Mouse (Mus musculus) gastrocnemius, postnatal 10 days (tissue): ENCODE data around the gene Pold4. TPM values are rescaled to one million over a fixed set of nuclear protein-coding genes. Genes with fewer than 3 reads are reported as not detected.

Source experiments
- DNase-seq: peaks from one replicate; pipeline ENCODE4 v3.0.0; 2021; ENCODE audit warnings: mixed read lengths
- long read RNA-seq, 2 experiments: library from polyadenylated mRNA; stranded (forward); transcript quantifications; one replicate each; pipeline ENCODE4 v2.0.0; 2021
- total RNA-seq, 2 experiments: library from RNA; stranded (reverse); gene quantifications; 2 replicates each; pipeline ENCODE4 v1.2.3; 2021

The Pold4 gene
- 10 to 100 TPM; 26.1 to 31.9 TPM for total RNA-seq
- long read RNA-seq, experiment 1, partial matches to known transcripts = 1 of 9 reads
- long read RNA-seq, experiment 1, other reads (novel, unspliced or antisense) = 1 of 9 reads
- long read RNA-seq, experiment 2, transcript Pold4-201 (4 exons, 913 nt) = major isoform, 5 of 11 reads
- long read RNA-seq, experiment 2, partial matches to known transcripts = 0 of 11 reads
- long read RNA-seq, experiment 2, other reads (novel, unspliced or antisense) = 4 of 11 reads

DNA sequence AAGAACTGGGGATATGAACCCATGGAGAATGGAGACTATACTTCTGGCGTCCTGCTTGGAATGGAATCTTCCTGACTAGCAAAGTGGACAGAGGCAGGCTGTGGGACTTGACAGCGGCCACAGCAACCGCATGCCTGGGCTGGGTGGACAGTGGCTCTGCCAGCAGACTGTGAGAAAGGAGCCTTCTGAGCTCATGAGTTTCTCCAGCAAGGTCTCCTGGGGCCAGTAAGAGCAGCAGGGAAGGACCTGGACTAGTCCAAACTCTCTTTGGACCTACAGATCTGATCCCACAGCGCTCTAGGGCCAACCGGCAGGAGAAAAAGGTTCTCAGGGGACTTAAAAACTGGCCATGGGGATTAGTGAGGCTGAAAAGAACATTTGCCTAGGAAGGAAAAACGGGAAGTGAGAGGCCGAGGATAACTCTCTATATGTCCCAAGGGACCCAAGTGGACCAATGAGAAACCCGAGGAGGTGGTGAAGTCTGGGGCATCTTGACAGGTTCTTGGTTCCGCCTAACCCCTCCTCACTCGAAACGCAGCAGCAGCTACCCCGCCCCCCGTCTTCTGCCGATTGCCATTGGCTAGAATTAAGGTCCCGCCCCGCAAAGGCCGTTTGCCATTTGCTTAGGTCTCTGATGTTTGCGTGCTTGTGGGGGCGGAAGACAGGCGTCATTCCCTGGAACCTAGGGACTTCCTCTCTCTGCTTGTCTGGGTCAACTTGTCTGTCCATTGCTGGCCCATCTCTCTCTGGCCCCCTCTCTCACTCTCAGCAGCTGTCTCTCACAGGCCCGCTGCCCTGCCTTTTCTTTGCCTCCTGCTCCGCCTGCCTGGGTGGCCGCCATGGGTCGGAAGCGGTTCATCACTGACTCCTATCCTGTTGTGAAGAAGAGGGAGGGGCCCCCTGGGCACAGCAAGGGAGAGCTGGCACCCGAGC lies at the start of gene Pold4:
Gene Pold4 (plus strand): TSS at position 647 of the 933 bp plus-strand sequence.
- DNase-seq = peak; percentile 96

DNA sequence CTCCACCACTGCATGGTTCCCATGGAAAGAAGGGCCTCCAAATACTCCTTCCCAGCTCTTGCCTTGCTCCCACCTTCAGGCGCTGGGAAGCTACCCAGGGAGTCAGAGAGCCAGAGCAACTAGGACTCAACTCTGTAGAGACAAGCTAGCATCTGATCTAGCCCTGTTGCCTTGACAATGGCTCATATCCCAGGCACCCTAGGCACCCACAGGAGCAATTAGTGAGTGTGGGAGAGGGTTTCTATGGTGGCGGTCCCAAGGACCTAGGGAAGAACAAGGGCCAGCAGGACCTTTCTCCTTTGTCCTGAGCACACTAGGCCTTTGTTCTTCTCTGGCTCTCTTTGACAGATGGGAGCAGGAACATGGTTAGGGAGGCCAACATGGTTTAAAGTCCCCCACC lies 48.0 kb upstream of the Pold4 start:
- no peak for DNase-seq

DNA sequence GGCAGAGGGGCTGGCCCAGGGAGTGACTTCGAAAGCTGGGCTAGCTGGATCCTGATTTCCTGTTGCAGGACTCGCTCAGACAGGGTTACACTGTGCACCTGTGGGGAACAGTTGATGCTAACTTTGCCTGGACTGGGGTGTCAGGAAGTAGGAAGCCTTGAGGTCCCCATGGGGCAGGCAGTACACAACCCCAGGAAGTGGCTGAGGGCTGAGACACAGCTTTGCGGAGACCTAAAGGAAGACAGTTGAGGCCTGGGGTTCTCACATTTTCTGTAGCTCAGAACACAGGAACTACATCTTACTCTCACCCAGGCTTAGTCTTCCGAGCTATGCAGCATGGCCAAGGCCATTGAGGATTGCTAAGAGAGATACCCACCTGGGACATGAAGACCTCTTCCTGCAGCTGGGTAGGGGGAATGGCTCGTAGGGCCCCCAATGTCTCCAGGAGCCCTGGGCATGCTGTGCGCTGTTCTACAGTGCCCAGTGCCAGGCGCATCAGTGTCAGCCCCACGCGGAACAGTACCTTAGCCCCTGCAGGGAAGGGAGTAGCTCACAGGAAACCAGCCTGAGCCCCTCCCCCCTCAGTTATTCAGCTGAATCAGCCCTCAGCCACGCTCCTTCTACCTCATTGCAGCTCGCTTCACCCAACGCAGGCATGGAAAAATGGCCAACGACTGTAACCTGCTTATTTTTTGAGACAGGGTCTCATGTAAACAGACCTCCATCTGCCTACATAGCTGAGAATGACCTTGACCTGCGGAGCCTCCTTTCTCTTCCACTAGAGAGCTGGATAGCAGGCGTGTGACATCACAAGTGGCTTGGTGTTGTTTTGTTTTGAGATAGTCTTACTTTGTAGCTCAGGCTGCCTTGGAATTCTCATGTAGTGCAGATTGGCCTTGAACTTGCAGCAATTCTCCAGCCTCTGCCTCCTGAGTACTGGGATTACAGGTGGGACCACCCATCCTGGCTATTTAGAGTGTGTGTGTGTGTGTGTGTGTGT lies 46.4 kb upstream of the Pold4 start:
- DNase-seq = no peak

DNA sequence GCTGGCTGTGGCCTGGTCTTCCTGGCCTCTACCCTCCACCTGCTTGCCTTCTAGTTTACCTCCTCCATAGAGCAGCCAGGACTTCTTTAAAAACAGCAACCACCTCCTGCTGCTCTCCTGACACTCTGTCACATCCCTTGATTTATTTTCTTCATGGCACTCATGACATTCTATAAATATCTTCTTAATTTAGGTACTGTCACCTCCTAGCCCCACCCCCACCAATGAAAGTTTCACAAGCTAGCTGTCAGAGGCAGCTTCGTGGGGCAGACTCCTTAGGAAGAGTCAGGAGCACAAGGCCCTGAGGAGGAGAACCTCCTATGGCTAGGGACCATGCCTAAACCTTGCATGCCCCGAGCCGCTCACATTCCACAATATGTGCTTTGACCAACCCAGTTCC lies 44.4 kb upstream of the Pold4 start:
- DNase-seq = no peak

DNA sequence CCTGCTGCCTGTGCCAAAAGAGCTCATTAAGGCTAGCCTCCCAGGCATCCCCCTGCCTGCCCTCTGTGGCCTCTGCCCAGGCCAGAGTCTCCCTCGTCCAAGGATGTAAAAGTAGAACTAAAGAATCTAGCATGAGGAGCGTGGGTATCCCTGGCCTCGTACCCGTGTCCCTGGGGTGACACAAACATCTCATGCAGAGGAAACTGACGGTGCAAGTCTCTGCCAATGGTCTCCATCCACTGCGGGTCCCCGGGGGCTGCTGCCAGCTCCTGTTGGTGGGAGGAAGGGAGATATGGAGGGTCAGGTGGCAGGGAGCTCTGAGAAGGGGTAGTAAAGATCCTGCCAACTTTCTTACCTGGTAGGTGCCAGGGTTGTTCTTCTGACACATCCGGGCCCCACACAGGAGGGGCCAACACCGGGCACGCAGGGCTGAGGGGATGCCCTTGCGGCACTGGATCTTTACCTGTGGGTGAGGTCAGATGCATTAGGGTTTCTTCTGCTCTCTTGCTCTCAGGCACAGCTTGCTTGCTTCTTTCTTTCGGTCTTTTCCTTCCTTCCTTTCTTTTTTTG lies 42.6 kb upstream of the Pold4 start:
- no peak for DNase-seq

DNA sequence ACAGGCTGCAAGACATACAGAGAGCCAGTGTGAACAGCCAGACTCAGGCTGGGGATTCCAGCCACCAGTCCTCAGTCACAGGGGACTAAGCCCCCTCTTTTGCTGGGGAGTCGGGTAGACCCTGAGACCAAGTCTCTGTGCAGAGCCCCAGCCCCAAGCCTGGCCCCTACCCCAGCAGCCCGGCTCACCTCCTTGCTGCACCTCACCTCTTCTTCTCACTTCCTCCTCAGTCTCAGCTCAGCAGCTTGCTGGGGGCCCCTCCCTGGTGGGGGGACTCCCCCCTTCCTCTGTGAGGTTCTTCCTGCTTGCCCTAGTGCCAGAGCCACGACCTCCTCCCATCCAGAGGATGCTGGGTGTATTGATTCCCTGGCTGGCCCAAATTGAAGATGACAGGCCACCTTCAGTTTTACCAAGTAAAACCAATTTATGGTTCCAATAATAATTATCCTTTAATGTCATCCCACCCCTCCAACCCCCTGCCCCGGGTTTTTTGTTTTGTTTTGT lies 40.8 kb upstream of the Pold4 start, which contains the start of gene Tbc1d10c:
Gene Tbc1d10c (minus strand): TSS at position 454 of the 504 bp plus-strand sequence.
- no peak for DNase-seq

DNA sequence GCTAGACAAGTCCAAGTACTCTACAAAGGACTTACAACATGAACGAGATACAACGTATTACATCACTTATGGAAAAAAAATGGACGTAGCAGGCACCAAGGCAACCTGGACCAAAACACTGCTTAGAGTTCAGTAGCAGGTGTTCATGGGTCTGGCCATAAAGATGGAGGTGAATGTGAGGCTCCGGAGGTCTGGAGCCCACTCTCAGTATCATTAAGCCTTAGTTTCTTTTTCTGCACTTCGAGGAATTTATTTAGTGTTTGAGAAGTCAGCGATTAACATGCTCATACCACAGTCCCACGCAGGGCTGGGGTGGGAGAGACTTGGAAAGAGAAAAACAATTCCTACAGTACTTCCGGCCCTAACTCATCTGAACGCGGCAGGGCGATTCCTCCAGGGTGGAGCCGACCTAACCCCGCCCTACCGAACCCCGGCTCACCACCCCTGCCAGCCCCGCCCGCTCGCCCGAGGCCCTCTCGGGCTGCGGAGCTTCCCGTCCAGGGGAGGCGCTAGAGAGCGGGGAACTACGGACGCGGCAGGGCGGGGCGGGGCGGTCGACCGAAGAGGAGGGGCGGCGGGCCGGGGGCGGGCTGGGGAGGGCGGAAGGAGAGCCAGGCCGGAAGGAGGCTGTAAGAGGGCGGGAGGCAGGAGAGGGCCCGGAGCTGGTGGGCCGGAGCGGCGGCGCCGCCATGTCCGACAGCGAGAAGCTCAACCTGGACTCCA lies 40.0 kb upstream of the Pold4 start, which contains the start of gene Ppp1ca:
Gene Ppp1ca (plus strand): TSS at position 538 of the 723 bp plus-strand sequence.
- DNase-seq = peak; percentile 99

DNA sequence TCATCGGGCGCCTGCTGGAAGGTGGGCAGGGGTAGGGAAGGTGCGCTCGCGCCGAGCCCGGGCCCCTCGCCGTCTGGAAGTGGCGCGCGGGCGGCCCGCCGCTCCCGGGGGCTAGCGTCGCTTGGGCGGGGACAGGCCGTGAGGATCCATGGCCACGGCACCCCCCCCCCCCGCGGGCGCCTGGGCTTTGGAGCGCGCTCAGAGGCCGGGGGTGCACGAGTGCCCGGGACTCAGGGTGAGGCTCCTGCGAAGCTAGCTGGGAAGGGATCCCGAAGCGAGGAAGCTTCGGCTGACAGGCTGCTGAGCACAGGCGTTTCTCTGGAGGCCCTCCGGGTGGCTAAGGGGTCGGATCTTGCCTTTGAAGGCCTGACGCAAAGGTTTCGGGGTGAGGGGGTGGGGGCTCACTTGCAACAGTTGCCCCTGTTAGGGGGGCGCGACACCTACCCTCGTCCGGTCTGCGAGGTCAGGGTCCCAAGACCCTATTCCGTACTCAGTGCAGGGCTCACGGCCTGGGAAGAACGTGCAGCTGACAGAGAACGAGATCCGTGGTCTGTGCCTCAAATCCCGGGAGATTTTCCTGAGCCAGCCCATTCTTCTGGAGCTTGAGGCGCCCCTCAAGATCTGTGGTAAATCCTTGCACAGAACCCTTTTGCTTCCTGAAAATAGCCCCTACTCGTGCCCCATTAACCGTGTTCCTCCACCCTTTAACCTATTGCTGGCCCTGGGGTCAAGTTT lies 39.3 kb upstream of the Pold4 start:
- DNase-seq = no peak

DNA sequence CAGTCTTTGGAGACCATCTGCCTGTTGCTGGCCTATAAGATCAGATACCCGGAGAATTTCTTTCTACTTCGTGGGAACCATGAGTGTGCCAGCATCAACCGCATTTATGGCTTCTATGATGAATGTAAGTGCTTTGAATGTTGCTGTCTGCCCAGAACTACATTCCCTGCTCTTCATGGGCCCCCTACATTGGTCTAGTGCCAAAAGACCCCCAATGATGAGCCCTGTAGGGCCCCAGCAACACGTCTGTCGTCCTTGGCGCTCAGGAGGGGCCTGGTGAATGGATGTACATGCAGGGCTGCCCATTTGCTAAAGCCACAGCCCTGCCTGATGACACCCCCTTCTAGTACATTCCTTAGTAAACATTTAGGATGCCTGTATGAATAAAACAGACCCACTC lies 38.6 kb upstream of the Pold4 start:
- no peak for DNase-seq

DNA sequence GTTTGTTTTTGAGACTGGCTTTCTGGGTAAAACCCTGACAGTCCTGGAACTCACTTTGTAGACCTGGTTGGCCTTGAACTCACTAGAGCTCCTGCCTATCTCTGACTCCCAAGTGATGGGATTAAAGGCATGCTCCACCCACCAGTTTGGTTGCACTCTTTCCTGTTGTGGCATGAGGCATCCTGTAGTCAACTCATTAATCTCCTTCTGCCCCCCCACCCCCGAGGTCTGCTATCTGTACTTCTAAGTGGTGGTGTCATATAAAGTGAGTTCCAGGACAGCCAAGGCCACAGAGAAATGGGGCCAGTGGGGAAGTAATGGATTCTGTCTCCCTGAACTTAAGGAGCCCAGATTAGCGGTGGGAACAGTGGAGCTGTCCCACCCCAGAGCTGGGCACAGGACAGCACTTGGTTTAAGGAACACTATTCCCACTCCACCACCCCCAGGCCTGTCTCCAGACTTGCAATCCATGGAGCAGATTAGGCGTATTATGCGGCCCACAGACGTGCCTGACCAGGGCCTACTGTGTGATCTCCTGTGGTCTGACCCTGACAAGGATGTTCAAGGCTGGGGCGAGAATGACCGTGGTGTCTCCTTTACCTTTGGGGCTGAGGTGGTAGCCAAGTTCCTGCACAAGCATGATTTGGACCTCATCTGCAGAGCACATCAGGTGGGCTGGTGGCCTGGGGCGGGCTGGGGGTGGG lies 37.5 kb upstream of the Pold4 start:
- DNase-seq = no peak

DNA sequence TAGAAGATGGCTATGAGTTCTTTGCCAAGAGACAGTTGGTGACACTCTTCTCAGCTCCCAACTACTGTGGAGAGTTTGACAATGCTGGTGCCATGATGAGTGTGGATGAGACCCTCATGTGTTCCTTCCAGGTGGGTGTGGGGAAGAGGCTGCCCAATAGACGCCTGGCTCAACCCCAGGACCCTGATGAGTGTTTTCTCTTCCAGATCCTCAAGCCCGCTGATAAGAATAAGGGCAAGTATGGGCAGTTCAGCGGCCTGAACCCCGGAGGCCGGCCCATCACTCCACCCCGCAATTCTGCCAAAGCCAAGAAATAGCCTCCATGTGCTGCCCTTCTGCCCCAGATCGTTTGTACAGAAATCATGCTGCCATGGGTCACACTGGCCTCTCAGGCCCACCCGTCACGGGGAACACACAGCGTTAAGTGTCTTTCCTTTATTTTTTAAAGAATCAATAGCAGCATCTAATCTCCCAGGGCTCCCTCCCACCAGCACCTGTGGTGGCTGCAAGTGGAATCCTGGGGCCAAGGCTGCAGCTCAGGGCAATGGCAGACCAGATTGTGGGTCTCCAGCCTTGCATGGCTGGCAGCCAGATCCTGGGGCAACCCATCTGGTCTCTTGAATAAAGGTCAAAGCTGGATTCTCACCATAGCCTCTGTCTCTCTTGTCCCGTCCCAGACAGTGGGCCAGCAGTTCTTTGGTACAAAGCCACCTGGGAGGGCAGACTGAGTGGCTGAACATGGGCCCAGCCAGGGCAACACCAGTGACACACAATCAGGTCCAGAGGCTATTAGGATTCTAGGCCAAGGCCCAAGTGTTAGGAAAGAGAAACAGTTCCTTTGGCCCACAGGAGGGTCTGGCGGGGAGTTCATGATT lies 36.7 kb upstream of the Pold4 start:
- no peak for DNase-seq

DNA sequence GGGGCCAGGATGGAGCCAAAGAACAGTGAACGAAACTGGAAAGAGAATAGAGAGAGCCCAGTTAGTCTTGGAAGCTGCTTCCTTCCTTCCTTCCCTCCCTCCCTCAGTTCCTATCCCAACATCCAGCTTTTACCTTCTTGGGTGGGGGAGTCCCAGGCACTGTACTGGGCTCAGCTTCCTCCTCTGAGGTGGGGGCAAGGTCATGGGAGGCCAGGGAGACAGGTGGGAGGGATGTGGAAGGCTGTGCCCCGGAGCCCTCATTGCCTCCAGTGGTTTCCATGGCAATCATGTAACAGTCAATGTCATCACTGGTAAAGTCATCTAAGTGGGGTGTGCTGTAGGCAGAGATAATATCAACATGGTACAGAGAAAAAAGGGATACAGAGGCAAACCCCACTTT lies 35.7 kb upstream of the Pold4 start:
- no peak for DNase-seq

DNA sequence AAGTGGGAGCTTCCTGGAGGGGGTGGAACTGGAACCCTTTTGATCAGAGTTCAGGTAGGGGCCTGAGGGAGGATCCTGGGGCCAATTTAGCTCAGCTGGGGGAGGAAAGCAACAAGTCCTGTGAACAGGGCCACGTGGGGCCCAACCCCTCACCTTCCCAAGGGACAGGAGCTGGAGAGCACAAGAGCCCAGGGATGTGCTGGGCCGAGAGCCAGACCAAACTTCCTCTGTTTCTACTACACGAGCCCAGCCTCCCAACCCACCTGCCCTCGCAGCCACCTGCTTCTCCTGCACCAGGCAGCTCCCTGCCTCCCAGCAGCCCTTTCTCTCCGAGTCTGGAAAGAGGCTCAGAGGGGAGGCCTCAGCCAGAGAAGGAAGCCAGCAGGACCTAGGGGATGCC lies 35.2 kb upstream of the Pold4 start:
- no peak for DNase-seq

DNA sequence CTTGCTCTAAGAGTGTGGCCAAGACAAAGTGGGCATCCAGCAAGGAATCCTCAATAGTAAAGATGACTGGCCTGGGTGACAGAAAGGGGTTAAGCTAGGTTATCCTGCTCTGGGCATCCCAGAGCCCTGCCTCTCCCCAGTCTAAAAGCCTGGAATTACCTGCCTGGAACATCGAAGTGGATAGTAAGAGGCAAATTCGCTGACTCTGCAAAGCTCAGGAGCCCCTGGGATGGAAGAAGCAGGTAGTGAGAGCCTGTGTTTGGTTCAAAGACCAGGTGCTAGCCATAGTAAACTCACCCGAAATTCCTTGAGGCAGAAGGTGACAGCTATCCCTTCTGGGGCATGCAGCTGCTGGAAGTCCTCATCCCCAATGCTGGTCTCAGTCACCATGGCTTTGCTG lies 34.5 kb upstream of the Pold4 start:
- DNase-seq = no peak

DNA sequence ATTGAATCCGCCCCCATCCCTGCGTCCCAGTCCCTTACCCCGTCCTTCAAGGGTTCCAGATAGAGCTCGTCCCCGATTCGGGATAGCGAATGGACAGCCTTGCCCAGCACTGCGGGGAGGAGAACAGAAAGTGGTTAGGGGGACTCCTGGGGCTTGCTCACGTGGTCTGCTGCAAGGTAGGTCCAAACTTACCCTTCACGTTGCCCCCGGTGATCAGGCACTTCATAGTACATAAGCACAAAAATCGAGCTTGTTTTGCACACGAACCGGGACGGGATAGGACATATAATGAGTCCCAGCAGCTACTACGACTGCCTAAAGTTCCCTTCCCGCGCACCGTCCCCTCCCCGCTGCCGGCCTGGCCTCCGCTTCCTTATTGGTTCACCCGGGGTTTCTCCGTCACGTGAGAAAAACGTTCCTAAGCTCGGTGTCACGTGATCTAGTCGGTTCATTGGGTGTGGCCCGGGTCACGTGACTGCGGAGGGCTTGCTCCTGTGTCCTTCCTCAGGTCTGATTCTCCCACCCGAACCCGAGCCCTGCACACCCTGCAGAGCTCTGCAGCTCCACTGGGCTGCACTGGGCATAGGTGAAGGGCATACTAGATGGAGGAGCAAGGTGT lies 30.3 kb upstream of the Pold4 start, which contains the start of gene Rad9a:
Gene Rad9a (minus strand): TSS at position 372 of the 619 bp plus-strand sequence.
- peak; percentile 95 for DNase-seq

DNA sequence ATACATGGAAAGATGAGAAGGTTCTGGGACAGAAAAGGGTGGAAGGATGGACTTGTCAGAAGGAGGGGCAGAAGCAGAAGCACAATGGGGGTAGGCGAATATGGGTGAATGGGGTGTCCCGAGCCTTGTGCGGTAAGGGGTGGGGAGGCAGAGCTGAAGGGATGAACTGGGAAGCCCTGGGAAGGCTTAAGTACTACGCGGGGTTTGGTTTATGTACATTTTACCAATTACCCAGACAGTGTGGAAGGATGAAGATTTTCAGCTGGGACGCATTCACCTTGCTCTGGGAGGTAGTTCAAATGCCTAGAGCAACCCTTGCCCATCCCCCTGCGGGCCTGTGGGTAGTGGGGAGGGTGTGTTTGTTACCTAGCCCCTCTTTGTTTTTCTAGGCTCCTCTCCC lies 29.6 kb upstream of the Pold4 start:
- no peak for DNase-seq

DNA sequence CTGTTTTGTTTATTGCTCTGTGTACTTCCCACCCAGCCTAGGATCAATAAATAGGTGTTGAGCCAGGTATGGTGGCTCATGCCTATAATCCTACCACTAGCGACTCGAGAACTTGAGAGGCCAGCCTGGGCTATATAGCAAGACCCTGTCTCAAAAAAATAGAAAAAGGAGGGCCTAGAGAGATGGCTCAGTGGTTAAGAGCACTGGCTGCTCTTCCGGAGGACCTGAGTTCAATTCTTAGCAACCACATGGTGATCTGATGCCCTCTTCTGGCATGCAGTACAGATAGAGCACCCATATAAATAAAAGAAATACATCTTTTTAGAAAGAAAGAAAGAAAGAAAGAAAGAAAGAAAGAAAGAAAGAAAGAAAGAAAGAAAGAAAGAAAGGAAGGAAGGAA lies 28.6 kb upstream of the Pold4 start:
- DNase-seq = no peak
